Mouse (Mus musculus): ENCODE data around the gene Fzd1. TPM values are rescaled to one million over a fixed set of nuclear protein-coding genes. Genes with fewer than 3 reads are reported as not detected.
A peak's percentile ranks its signal among the peaks of the same experiment; 100 is the strongest.

The Fzd1 gene
- total RNA-seq (2014; fragmentation: Nextera tagmentation) (0.06 TPM in 1 of 2 replicates, not detected in the other), total RNA-seq (2017) (0.10 and 0.17 TPM in 2 replicates)

DNA sequence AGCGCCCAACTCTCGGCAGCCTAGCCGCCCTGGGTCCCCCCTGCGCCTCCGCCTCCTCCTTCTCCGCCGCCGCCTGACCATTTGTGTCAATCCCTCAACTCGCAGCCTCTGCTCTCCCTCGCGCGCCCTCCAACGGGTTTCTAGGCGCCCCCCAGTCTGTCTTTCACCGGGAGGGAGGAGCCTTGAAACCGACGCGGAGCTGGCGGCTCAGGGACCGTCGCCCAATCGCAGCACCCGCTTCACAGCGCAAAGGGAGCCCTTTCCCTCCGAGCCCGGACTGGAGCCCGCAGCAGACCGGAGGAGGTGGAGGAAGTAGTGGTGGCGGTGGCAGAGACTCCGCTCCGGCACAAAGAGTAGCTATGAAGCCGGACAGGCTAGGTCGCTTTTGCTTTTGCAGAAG is at the start of gene Fzd1:
Gene Fzd1 (minus strand): TSS at position 134 of the 400 bp plus-strand sequence.
- ATAC-seq (replicated peaks; ENCODE audit: poor library complexity, severe bottlenecking): peak; percentile 91

GRCm38 (mm10) chr5:4805228-4805627 is 47.4 kb upstream of the Fzd1 start:
- no peak for ATAC-seq (replicated peaks; ENCODE audit: poor library complexity, severe bottlenecking)

GRCm38 (mm10) chr5:4803708-4804107 is 45.9 kb upstream of the Fzd1 start:
- peak; percentile 55 for ATAC-seq (replicated peaks; ENCODE audit: poor library complexity, severe bottlenecking)

DNA sequence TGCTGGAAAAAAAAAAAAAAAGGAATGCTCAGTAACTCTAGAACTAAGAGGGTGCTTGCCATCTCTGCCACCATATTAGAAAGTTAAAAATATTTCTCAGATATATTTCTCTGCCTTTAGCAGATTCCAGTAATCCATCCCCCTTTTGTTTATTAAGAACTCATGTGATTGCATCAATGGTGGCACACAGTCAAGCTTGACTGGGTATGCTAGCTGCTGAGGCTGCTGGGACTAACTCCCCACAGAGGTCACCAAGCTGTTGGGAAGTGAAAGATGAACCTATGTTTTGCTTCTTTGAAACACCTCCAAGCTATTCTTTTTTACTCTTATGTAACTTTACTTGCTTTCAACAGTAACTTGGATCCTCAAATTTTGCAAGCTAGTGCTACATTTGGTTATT is 44.1 kb upstream of the Fzd1 start:
- no peak for ATAC-seq (replicated peaks; ENCODE audit: poor library complexity, severe bottlenecking)

DNA sequence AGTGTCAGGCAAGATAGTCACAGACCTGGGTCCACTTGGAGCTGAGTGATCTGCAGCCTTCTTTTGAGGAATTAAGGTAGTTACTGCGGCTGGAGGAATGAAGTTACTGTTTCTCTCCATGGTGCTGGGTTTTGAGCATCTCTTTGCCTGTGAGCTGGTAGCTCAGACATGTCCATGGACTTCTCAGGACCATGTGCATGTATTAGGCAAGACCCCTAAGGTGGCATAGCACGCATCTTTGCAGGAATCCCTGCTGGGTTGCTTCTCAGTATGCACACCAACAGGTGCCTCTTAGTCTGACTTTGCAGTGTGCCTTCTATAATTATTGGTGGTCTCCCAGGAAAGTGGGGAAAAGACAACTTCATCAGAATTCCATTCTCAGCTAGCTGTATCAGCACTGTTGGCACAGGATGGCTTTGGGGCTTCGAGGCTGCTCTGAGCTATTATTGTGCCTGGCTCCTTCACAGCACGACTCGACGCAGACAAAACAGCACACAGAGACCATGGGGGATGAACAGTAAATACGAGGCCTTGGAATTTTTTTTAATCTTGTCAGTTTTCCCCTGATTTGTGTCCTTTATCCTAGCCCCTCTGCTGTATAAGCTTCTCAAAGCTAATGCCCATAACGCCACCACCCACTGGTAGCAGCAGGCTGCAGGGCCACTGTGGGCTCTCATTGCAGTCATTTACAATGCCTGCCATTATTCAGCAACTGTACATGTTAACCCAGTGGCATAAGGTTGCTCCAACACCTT is 43.4 kb upstream of the Fzd1 start:
- ATAC-seq (replicated peaks; ENCODE audit: poor library complexity, severe bottlenecking): no peak

GRCm38 (mm10) chr5:4791219-4791618 is 33.4 kb upstream of the Fzd1 start:
- no peak for ATAC-seq (replicated peaks; ENCODE audit: poor library complexity, severe bottlenecking)

GRCm38 (mm10) chr5:4790265-4790664 is 32.4 kb upstream of the Fzd1 start:
- no peak for ATAC-seq (replicated peaks; ENCODE audit: poor library complexity, severe bottlenecking)

DNA sequence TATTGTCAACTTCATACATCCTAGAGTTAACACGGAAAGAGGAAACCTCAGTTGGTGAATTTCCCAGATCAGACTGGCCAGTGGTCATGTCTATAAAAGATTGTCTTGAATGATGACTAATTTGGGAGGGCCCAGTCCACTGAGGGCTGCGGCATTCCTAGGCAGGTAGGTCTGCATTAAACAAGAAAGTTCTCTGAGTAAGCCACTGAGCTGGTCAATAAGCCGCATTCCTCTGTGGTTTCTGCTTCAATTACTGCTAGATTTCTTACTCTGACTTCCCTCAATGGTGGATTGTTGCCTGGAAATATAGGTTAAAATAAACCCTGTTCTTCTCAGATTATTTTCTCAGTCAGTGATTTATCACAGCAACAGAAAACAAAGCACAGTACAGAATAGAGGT is 30.6 kb upstream of the Fzd1 start:
- ATAC-seq (replicated peaks; ENCODE audit: poor library complexity, severe bottlenecking): no peak

GRCm38 (mm10) chr5:4786816-4787215 is 29.0 kb upstream of the Fzd1 start:
- ATAC-seq (replicated peaks; ENCODE audit: poor library complexity, severe bottlenecking): no peak

DNA sequence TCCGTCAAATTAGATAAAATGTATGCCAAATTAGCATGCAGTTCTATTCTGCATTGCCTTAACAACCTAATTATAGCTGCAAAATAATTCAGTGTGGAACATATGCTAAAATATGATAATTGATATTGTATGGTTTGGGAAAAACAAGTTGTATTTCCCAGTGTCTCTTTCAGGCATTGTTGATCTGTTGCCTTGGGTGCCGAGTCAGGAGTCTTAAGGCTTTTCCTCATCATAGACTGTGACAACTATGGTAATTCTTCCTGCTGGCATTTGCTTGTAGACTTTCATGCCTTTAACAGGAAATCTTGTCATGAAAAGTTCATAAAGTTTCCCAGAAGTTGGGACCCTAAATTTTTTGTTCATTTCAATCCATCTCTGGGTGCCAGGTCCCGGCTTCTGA is 20.4 kb upstream of the Fzd1 start:
- no peak for ATAC-seq (replicated peaks; ENCODE audit: poor library complexity, severe bottlenecking)

DNA sequence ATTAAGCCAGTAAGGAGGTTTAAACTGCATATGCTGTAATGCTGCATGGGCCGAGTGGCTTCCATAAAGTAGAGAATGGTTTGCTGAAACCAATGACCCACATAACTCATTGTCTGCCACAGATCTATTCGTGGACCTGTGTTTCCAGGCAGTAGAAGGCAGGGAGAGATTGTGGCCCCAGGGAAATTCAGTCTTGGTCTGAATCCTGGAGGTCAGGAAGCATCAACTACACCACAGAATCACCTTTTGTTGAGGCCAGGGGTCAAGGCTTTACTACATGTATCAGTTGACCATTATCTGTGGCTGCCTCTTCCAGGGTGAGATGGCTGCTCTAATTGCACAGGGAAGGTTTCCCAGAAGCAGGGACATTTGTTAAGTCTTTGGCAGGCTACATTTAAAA is 18.7 kb upstream of the Fzd1 start:
- ATAC-seq (replicated peaks; ENCODE audit: poor library complexity, severe bottlenecking): no peak

DNA sequence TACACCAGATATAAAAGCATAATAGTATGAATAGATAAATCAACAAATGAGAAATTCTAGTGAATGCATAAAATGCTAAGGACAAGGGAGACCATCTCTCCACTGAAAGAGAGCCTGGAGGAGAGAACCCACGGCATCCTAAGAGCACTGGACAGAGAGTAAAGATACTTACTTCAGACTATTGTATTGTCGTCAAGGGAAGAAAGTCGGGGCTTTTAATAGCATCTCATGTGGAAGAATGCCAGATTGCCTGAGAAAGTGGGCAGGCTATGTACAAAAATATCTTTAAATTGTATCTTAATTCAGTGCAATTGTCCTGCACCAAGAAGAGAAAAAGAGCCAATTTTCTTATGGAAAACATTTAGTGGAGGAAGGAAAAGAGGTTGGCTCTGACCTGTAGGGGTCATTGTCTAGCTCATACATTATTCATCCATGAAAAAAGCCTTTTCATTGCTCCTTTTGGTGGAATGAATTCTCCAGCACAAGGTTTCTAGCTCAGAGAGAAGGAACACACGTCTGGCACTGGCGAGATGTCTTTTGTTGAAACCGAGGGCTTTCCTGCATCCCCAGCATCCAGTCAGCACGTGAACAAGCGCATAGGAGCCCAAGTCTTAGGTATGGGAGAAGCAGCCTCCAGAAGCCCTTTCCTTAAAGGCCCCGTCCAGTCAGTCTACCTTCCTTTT is 15.4 kb upstream of the Fzd1 start:
- ATAC-seq (replicated peaks; ENCODE audit: poor library complexity, severe bottlenecking): no peak

DNA sequence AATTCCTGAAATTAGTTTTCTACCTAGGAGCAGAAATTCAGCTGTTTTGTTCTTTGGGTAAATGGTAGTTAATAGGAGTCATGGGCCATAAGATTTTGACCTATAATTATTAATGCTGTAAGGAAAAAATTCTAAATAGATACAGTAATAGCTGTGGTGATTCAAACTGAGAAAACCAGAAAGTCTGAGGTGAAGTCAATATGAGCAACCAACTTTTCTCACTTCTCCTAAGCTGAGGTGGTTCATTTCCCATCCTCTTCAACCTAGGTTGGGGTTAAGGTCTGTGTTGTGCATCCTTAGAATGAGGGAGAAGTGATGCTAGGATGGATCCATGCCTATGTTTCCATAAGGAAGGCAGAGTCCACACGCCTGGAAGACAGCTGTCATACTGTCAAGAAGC is 12.8 kb upstream of the Fzd1 start:
- no peak for ATAC-seq (replicated peaks; ENCODE audit: poor library complexity, severe bottlenecking)

DNA sequence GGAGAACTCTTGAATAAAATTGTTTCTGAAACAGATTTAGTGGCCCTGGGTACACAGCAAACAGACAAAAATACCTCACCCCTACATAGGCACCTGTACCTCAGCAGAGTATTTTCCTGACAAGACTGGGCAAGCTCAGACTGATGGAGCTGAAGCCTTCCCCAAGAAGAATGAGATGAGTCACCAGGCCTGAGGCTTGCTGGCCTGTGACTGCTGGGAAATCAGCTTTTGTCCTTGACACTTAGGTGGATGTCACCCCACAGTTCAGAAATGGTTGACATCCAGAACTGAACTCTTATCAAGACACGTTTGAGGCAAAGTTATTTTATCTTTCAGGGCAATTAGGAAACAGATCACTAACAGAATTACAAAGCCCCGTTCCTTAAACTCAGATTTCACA is 10.1 kb upstream of the Fzd1 start:
- no peak for ATAC-seq (replicated peaks; ENCODE audit: poor library complexity, severe bottlenecking)

- no peak for ATAC-seq (replicated peaks; ENCODE audit: poor library complexity, severe bottlenecking)
Observed at GRCm38 (mm10) chr5:4766719-4767118, 8.9 kb upstream of the Fzd1 start.

DNA sequence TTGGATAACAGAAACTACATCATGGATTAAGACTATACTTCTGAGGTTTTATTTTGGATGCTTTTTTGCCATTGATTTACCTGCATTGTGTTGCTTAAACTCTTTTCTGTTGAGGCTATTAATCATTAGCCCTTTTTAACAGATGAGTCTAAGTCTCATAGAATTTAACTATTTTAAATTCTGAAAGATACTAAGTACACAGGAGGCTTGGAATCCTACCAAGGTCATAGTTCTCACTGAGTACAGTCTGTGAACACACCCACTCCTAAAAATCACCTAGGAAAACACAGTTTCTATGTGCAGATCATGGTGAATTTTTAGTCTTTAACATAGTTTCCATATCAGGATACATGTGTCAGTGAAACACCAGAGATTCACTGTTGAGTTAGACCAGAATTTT is 4.1 kb upstream of the Fzd1 start:
- no peak for ATAC-seq (replicated peaks; ENCODE audit: poor library complexity, severe bottlenecking)

GRCm38 (mm10) chr5:4758331-4759080 is 671 bp upstream of the Fzd1 start:
- ATAC-seq (replicated peaks; ENCODE audit: poor library complexity, severe bottlenecking): no peak

DNA sequence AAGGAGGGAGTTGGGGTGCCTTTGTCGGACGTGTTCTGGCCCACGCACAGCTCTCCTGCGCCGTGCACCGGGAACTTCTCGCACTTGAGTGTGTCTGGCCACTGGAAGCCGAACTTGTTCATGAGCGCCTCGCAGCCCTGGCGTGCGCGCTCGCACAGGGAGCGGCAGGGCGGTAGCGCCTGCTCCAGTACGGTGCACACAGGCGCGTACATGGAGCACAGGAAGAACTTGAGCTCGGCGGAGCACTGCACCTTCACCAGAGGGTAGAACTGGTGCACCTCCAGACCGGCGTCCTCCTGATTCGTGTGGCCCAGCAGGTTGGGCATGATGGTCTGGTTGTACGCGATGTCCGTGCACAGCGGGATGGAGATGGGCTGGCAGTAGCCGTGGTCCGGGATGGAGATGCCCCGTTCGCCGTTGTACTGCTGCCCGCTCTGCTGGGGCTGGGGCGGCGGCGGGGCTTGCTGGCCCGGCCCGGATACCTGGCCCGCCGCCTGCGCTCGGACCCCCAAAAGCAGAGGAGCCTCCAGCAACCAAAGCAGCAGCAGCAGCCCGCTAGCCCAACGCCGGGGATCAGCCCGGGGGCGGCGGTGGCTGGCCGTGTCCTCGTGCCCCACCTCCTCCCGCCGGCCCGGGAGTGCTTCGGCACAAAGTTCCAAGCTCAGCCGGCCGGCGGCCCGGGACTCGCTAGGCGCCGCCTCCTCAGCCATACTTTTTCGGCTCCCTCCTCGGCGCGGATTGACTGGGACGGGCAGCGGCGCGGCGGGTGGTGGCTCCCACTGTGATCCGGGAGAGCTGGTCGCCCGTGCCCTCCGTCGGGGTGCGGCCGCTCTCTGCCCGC is 744 bp downstream of the Fzd1 start:
- peak; percentile 21 for ATAC-seq (replicated peaks; ENCODE audit: poor library complexity, severe bottlenecking)

DNA sequence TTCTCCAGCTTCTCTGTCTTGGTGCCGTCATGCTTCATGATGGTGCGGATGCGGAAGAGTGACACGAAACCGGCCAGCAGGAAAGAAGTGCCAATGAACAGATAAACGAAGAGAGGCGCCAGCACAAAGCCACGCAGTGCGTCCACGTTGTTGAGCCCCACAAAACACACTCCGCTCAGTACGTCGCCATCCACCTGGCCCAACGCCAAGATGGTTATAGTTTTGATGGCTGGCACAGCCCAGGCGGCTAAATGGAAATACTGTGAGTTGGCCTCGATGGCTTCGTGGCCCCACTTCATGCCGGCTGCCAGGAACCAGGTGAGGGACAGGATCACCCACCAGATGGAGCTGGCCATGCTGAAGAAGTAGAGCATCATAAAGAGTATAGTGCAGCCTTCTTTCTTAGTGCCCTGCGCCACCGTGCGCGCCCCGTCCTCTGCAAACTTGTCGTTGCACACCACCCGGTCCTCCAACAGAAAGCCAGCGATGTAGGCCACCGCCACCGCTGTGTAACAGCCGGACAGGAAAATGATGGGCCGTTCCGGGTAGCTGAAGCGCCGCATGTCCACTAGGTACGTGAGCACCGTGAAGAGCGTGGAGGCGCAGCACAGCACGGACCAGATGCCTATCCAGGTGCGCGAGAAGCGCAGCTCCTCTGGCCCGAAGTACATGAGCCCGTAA is 1.7 kb downstream of the Fzd1 start:
- peak; percentile 2; the same call in 1 of the 2 replicates for ATAC-seq (replicated peaks; ENCODE audit: poor library complexity, severe bottlenecking)

GRCm38 (mm10) chr5:4755326-4755725 is 2.5 kb downstream of the Fzd1 start:
- ATAC-seq (replicated peaks; ENCODE audit: poor library complexity, severe bottlenecking): no peak
